ENCODE assay signal across 8 mouse cellular contexts in genomic region chr12:52701201-52701641, GRCm38 (mm10). TPM values are rescaled to one million over a fixed set of nuclear protein-coding genes. Genes with fewer than 3 reads are reported as not detected.
DNase-seq lines count a peak whose midpoint lies in the region; ATAC-seq and TF ChIP-seq lines count a peak whose summit lies in the region.

No protein-coding gene starts in this region.

- TF ChIP-seq CTCF in cerebellum, adult 2 months (IDR thresholded peaks at IDR 0.05; ENCODE audit: borderline replicate concordance, insufficient read depth, low read depth, low read length), result no peak

- no peaks in the 10 kb centered on the region for H3K36me3 ChIP-seq in forebrain, embryonic 16.5 days (ENCODE audit: control insufficient read depth, insufficient read depth)
- no peaks in the 10 kb centered on the region for H3K36me3 ChIP-seq in intestine, embryonic 16.5 days (ENCODE audit: control insufficient read depth, insufficient read depth, low read length)
- no peaks in the 10 kb centered on the region for H3K36me3 ChIP-seq in splenic B cell, adult 2 months (ENCODE audit: control insufficient read depth, insufficient read depth, low read length, poor library complexity, severe bottlenecking)

- no peaks in the 10 kb centered on the region; the same call in 1 of the 2 replicates for H3K4me1 ChIP-seq in cerebellum, adult 2 months (ENCODE audit: control insufficient read depth, insufficient read depth, low read length)
- H3K4me1 ChIP-seq in forebrain, embryonic 16.5 days (replicated peaks; ENCODE audit: control insufficient read depth, insufficient read depth, low read length), result peaks cover 38% of the 10 kb centered on the region
- H3K4me1 ChIP-seq in intestine, embryonic 16.5 days (ENCODE audit: control insufficient read depth, insufficient read depth, low read length), result peaks cover 13% of the 10 kb centered on the region

- peak; percentile 12 for ATAC-seq in forebrain, embryonic 16.5 days
- 0 out of 2 replicates have a peak, but pooled peaks have one; percentile 24 for ATAC-seq in intestine, embryonic 16.5 days

- peak; percentile 21 to 23 for DNase-seq in layer of hippocampus, postnatal 36 days
- DNase-seq in layer of hippocampus, postnatal 25 days (ENCODE audit: extremely low spot score in 1 of 2, low spot score in 1 of 2), result no peak
- peak; percentile 35 to 52 for DNase-seq in cerebellum, adult 2 months
- DNase-seq in lung, postnatal 25 days (ENCODE audit: low spot score), result peak; percentile 16
- peak; percentile 7 for DNase-seq in splenic B cell, adult 2 months (ENCODE audit: low read depth, low spot score)
- no peak for DNase-seq in adrenal gland, adult 18-20 months (ENCODE audit: low spot score in 2 of 2)

- peak overlapping the region; percentile 85 for H3K27ac ChIP-seq in cerebellum, adult 2 months (ENCODE audit: insufficient read depth, low read length)
- H3K27ac ChIP-seq in forebrain, embryonic 16.5 days (ENCODE audit: low read length), result peak overlapping the region; percentile 94
- no peak overlapping the region for H3K27ac ChIP-seq in intestine, embryonic 16.5 days (ENCODE audit: low read length)

- peak overlapping the region; percentile 79 for H3K4me2 ChIP-seq in forebrain, embryonic 16.5 days (ENCODE audit: low read length)
- peak overlapping the region; percentile 33; the same call in 1 of the 2 replicates for H3K4me2 ChIP-seq in intestine, embryonic 16.5 days (ENCODE audit: low read depth, low read length)

- peak overlapping the region; percentile 63 for H3K9ac ChIP-seq in forebrain, embryonic 16.5 days (replicated peaks; ENCODE audit: low read depth, low read length)
- H3K9ac ChIP-seq in intestine, embryonic 16.5 days (ENCODE audit: low read depth, low read length), result peak overlapping the region; percentile 30; the same call in 1 of the 2 replicates

- H3K27me3 ChIP-seq in cerebellum, adult 2 months (ENCODE audit: control insufficient read depth, insufficient read depth, low read length), result no peaks in the 10 kb centered on the region
- no peaks in the 10 kb centered on the region for H3K27me3 ChIP-seq in forebrain, embryonic 16.5 days (replicated peaks; ENCODE audit: control insufficient read depth, insufficient read depth, low read length)
- H3K27me3 ChIP-seq in intestine, embryonic 16.5 days (replicated peaks; ENCODE audit: control insufficient read depth, insufficient read depth, low read length), result no peaks in the 10 kb centered on the region
- no peaks in the 10 kb centered on the region for H3K27me3 ChIP-seq in splenic B cell, adult 2 months (ENCODE audit: control insufficient read depth, insufficient read depth, low read length, poor library complexity, severe bottlenecking)

- H3K9me3 ChIP-seq in forebrain, embryonic 16.5 days (ENCODE audit: control insufficient read depth, low read length), result no peaks in the 10 kb centered on the region
- no peaks in the 10 kb centered on the region for H3K9me3 ChIP-seq in intestine, embryonic 16.5 days (ENCODE audit: control insufficient read depth, low read length)

- TF ChIP-seq POLR2A in cerebellum, adult 2 months (IDR thresholded peaks at IDR 0.05; ENCODE audit: borderline replicate concordance, insufficient read depth, low read length), result peak; percentile 9; the same call in 1 of the 2 replicates

- WGBS in cerebellum, adult 2 months, result 3% methylated on average over 9 of the region's 9 CpGs
- 0% methylated on average over 9 of the region's 9 CpGs for WGBS in forebrain, embryonic 16.5 days
- WGBS in intestine, embryonic 16.5 days, result 35% methylated on average over 9 of the region's 9 CpGs

- H3K4me3 ChIP-seq in cerebellum, adult 2 months (replicated peaks; ENCODE audit: insufficient read depth, low read depth, low read length), result peak overlapping the region; percentile 91
- H3K4me3 ChIP-seq in forebrain, embryonic 16.5 days (replicated peaks; ENCODE audit: low read length), result peak overlapping the region; percentile 59
- H3K4me3 ChIP-seq in intestine, embryonic 16.5 days (ENCODE audit: low read length), result 0 out of 2 replicates have a peak overlapping the region, but pooled peaks have one; percentile 6

RNA-seq across cellular contexts. Expression of gene Akap6, which starts 2.0 kb away (rescaled TPM):
- total RNA-seq in layer of hippocampus, postnatal 36 days (2021), result 100 to 1,000 TPM; 127 to 132 TPM
- 100 to 1,000 TPM; 121 to 133 TPM for total RNA-seq in layer of hippocampus, postnatal 25 days (2021)
- polyA plus RNA-seq in cerebellum, adult 2 months (2012; rRNA removed), result 26.1 and 27.4 TPM in 2 replicates
- 19.0 and 22.6 TPM in 2 replicates for polyA plus RNA-seq in forebrain, embryonic 16.5 days (2015; fragmentation: Nextera tagmentation; extraction: Ambion mirVana)
- polyA plus RNA-seq in intestine, embryonic 16.5 days (2015; fragmentation: Nextera tagmentation; extraction: Ambion mirVana), result 1.4 TPM in 2 replicates
- total RNA-seq in adrenal gland, adult 18-20 months (2021), result 1 to 10 TPM; 2.2 to 2.5 TPM

Comparison
In these comparisons a context has a peak if more than half of its experiments do, and no peak if none do; other contexts are left out.
1. DNase-seq: peak in layer of hippocampus, postnatal 36 days (2 of 2), cerebellum, adult 2 months (2 of 2), lung, postnatal 25 days (single experiment) and splenic B cell, adult 2 months (single experiment); none in layer of hippocampus, postnatal 25 days (0 of 2) and adrenal gland, adult 18-20 months (0 of 2).
2. H3K4me3 ChIP-seq: peak in every context shown above with its lines; median percentile 91 in cerebellum, adult 2 months; 59 in forebrain, embryonic 16.5 days; 6 in intestine, embryonic 16.5 days.
3. RNA of gene Akap6, which starts 2.0 kb away (total RNA-seq): 121 to 133 TPM in layer of hippocampus, postnatal 25 days and 127 to 132 TPM in layer of hippocampus, postnatal 36 days; 2.2 to 2.5 TPM in adrenal gland, adult 18-20 months; every median in the first group is over 10 times any median in the second.